Mouse (Mus musculus) spleen, adult 18-20 months (tissue): ENCODE measurements at regions not wholly inside any gene's neighbourhood (a gene's known extent, or its start where the extent isn't known, plus 50 kb on each side); places are given as distances from the start of the nearest gene placed in this dataset.
A peak's percentile ranks its signal among the peaks of the same experiment; 100 is the strongest.

Source experiments
- DNase-seq, 2 experiments: peaks; one replicate each; pipeline ENCODE4 v3.0.0; 2022; ENCODE audit warnings: mixed read lengths in 2 of 2

GRCm38 (mm10) chr1:151263372-151263771, 53.4 kb downstream of the Gm47996 start:
- DNase-seq, result no peak

GRCm38 (mm10) chr1:151263830-151264229, 53.9 kb downstream of the Gm47996 start:
- DNase-seq, result no peak

DNA sequence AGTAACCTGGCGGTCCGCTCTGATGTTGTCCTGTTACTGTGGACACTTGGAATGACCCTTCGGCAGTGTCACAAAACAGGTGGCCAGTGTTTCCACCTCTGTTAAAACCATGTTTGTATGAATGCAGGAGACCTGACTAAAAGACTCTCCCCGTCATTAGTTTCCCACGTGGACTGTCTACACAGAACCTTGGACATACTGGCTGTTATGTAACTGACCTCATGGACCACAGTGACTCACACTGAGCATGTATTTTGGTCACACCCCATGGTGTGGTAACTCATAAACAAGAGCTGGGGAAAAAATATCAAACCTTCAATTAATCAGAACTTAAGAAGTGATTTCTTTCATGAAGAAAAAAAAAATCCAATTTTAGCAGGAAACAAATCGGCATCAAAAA, 54.9 kb downstream of the Gm47996 start:
- no peak for DNase-seq

GRCm38 (mm10) chr1:151265590-151265989, 55.7 kb downstream of the Gm47996 start:
- no peak for DNase-seq

GRCm38 (mm10) chr1:151266703-151267102, 56.8 kb downstream of the Gm47996 start:
- DNase-seq, result no peak

- DNase-seq, result peak in 1 of 2 experiments; percentile 18
Observed at GRCm38 (mm10) chr1:151270691-151271090, 60.8 kb downstream of the Gm47996 start.

DNA sequence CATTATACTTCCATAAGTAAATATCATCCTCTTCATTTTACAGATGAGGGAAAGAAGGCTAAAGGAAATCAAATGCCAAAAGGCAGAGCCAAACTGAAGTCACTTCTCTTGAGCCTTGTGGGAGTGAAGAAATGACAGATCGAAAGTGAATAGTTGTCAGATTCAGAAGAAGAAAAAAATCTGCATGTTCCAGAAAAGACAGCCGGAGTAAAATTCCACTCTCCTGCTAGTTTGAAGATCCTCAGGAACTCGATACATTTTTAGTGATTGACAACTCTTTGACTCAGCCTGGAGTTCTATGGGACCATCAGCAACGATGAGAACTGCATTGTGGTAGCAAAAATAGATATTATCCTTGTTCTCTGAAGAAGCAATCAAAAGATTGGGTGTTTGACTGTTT, 64.4 kb downstream of the Gm47996 start:
- no peak for DNase-seq

- no peak for DNase-seq
Observed at GRCm38 (mm10) chr1:151275581-151275980, 65.7 kb downstream of the Gm47996 start.

DNA sequence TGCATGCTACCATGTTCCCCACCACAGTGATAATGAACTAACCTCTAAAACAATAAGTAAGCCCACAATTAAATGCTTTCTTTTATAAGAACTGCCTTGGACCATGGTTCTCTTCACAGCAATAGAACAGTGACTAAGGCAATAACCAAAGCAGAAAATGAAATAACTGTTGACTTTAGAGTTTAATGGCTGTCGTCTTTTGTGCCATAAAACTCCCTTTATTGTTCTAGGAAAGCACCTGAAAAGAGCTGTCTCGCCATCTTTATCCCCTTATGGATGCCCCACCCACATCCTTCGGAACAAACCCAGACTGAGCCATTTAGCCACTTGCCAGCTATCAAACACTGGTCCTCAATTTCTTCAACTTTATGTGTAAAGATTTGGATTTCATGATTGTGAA, 64.3 kb upstream of the Ivns1abp start:
- no peak for DNase-seq

GRCm38 (mm10) chr1:151285045-151285444, 59.2 kb upstream of the Ivns1abp start:
- DNase-seq, result no peak

DNA sequence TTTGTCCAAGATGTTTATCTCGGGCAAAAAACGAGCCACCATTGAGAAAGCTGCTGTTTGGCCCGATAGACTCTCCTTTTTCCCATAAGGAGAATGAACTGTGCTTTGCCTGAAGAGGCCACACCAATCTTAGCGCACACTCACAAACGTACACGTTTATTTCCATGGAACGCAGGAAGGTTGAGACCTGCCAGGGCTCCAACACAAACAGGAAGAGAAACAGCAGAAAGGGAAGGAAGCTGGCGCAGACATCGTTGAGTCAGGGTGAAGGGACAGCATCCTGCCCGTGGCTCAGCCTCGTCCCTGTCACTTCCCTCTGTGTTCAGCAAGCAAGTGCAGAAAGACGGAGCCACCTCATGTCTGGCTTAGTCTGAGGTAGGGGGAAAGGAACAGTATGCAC, 56.8 kb upstream of the Ivns1abp start:
- DNase-seq, result peak; percentile 31 to 43

GRCm38 (mm10) chr1:151289061-151289460, 55.2 kb upstream of the Ivns1abp start:
- no peak for DNase-seq

DNA sequence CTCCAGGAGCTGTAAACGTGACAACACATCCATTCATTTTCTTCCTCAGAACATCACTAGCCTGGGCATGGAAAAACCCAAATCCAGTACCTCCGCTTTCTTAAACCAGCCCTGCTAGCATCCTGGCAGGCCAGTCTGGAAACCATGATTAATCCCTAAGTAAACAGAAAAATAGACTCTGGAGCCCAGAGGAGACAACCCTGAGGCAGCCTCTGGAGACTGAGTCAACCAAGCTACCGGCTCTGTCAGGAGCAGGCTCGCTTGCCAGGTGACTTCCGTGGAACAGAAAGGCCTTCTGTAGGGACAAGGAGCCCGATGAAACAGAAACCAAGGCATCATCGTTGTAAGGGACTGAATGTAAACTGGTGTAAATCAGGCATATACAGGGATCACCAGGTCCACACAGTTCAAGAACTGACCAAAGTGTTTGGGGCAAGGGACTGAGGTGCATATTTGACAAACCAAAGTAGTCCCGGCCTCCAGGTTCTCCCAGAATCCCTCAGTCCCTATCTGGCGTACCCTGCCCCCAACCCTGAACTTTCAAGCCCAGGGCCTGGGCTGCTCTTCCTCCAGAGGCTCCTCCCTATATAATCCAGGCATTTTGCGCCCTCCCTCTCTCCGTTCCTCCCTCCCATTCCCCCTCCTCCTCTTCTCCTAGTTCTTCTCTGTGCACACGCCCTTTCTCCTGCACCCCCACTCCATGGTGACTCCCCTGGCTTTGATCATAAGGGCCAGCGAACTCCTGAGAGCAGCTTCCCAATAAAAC, 54.6 kb upstream of the Ivns1abp start:
- no peak for DNase-seq

DNA sequence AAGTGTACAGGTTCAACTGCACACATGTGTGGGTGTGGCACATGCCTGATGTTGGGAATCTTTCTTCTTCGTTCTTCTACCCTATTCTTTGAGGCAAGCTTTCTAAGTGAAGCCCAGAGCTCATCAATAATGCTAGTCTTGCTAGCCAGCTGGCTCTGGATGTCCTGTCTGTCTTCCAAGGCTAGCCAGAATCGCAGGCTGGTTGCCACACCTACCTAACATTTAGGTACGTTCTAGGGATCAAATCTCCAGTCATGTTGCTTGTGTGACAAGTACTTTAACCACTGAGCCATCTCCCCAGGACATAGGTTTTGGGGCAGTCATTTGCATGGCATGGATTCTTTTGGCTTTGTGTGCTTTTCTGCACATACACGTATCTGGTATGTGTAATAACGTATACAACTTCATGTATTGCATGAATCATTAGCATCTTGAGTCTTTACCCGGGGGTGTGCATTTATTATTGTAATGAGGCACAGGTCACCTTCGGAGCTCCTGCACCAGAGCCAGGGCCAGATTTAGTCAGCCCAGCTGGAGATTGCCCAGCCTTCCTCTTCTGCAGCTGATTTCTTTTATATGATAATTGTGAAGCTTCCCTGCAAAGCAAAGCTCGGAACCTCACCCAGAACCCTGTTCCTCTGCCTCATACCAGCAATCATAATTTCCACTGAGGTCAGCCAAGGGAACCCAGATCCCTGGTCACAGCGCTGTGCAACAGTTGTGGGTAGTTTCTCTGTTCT, 50.8 kb upstream of the Ivns1abp start:
- DNase-seq, result no peak
